Mouse (Mus musculus): ENCODE data around the gene Inf2.
A peak's percentile ranks its signal among the peaks of the same experiment; 100 is the strongest.

The Inf2 gene

GRCm38 (mm10) chr12:112596891-112597500 is 8.4 kb downstream of the Inf2 start:
- DNase-seq, result no peak

DNA sequence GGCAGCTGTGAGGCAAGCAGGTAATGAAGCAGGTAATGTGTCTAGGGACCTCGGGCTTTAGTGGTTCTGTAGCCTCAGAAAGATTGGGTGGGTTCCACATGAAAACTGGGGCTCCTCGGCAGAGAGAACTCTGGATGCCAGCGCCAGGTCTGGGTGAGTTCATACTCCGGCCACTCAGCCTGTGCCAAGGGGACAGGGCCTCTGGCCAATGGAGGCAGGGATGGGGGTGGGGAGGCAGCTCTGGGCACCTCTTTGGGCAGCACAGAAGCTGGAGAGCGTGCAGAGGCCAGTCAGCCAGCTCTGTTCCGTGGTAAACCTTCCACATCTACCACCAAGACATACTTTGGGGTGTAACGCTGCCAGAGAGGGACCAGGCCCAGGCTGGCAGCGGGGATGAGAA is 9.0 kb downstream of the Inf2 start:
- no peak for DNase-seq

DNA sequence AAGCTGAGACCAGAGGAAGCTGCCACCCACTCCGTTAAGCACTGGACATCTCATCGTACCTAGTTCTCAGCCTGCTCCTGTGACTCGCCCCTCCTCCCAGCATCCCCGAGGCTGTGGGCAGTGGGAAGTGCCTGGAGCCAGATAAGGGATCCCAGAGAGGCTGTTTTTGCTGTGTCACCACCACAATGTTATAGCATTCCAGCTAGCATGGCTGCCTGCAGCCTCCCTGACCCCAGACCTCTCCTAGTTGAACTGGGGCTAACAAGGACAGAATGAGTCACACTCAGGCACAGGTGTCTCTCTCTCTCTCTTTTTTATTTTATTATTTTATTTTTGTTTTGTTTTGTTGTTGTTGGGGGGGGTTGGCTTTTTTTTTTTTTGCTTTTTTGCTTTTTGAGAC is 10.6 kb downstream of the Inf2 start:
- no peak for DNase-seq

GRCm38 (mm10) chr12:112599942-112600611 is 11.5 kb downstream of the Inf2 start:
- DNase-seq, result no peak

DNA sequence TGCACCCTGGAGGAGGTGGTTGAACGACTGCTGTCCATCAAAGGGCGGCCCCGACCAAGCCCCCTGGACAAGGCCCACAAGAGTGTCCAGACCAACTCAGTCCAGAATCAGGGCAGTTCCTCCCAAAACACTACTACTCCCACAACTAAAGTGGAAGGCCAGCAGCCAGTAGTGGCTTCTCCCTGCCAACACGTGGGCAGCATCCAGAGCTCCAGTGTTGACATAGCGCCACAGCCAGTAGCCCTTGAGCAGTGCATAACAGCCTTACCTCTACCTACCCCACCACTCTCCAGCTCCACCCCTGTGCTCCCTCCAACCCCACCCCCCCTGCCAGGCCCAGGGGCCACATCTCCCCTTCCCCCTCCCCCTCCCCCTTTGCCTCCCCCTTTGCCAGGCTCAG is 15.4 kb downstream of the Inf2 start:
- DNase-seq, result no peak

DNA sequence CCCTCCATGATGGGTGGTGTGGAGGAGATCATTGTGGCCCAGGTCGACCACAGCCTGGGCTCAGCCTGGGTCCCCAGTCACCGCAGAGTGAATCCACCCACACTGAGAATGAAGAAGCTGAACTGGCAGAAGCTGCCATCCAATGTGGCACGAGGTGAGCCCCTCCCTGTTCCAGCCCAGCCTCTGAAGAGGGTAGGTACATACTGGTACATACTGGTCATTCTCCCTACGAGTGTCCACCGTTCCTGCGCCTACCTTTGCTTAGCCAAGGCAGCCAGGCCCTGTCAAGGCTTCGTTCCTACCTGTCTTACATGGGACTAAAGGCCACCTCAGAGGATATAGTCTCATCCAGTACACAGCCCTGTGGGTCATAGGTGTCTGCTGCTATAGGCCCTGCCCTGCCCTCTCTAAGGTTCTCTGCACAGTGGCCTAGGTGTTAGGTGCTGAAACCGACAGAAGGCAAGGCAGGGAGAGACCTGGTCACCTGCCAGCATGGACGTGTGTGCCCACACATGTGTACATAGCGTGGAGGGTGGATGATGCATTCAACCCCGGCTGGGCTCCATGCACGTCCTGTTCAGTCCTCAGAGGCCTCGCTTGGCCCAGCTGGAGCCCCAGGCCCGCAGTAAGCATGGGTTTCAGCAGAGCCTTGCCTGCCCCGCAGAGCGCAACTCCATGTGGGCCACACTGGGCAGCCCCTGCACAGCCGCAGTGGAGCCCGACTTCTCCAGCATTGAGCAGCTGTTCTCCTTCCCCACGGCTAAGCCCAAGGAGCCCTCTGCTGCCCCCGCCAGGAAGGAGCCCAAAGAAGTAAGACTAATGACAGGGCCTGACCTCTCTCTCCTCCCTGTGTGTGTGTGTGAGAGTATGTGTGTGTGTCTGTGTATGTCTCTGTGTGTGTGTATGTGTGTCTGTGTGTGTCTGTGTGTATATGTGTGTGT is 16.4 kb downstream of the Inf2 start:
- peak in 1 of 2 experiments; percentile 67 for DNase-seq

- peak; percentile 56 to 88 for DNase-seq
Measured at GRCm38 (mm10) chr12:112605766-112606165, 17.2 kb downstream of the Inf2 start.

GRCm38 (mm10) chr12:112606998-112607397 is 18.4 kb downstream of the Inf2 start:
- no peak for DNase-seq

DNA sequence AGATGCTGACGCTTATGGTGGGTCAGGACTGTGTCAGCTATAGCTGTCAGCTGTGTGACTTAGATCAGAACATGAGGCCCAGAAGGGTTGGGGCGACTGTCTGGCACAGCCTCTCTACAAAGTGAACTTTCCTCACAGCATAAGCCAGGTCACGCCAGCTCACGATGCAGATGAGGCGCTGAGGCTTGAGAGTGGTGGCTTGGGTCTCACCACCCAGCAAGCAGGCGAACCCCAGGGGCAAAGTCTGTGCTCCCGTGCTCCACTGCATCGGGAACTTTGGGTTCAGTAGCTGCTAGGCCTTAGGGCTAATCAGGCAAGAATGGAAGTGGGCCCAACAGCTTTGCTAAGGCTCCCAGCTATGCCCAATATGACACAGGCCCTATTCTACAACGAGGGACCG is 20.4 kb downstream of the Inf2 start:
- DNase-seq, result peak in 1 of 2 experiments; percentile 56

GRCm38 (mm10) chr12:112616668-112617067 is 28.1 kb downstream of the Inf2 start:
- no peak for DNase-seq

- DNase-seq, result no peak
Measured at GRCm38 (mm10) chr12:112617184-112617583, 28.6 kb downstream of the Inf2 start.

DNA sequence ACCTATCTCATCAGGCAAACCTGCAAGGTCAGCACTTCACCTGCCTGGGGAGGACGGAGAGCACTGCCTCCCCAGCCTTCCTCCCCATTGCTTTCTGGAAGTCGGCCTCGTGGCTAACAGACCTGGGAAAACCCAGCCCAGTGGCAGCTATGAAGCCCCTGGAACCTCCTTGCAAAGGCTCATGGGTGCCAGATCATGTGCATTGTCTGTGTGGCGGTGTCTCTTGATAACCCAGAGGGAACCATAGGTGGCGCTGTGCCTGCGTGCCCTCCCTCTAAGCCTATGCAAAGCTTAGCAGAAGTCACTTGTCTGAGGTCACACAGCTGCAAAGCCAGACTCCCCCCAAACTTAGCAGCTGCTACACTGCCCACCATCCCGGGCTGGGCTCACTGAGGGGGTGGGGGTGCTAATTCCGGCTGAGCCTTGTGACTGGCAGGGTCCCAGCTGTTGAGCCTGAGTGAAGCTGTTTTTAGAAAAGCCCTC is 29.4 kb downstream of the Inf2 start:
- peak; percentile 63 to 77 for DNase-seq

DNA sequence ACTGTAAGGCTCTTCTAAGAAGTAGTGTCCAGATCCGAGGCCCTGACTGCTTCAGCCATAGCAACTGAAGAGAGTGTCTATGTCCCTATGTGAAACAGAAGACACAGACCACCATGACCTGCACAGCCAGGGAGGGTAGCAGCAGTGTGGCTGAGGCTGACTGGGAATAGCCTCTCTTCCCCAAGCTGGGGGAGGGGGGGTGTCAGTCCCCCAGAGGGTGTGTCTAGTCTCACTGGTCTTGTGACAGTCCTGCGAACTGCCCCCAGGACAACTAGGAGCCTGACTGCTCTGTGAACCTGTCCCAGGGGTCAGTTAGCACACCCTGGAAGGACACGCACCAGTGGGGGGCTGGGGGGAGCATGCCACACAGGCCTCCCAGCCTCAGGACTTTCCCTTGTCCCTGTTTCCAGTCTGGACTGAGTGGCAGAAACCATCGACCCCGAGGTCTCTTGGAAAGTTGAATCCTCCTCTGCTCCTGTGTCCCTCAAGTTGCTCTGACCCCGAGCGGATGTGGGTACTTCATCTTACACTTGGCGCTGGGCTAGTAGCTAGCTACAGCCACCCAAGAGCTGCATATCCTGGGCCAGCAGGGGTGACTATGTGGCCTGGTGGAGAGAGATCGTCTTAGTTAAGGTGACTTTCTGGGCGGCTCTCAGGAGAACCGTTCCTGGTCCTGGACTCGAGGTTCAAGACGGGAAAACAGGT is 30.5 kb downstream of the Inf2 start:
- peak; percentile 46 to 47 for DNase-seq

DNA sequence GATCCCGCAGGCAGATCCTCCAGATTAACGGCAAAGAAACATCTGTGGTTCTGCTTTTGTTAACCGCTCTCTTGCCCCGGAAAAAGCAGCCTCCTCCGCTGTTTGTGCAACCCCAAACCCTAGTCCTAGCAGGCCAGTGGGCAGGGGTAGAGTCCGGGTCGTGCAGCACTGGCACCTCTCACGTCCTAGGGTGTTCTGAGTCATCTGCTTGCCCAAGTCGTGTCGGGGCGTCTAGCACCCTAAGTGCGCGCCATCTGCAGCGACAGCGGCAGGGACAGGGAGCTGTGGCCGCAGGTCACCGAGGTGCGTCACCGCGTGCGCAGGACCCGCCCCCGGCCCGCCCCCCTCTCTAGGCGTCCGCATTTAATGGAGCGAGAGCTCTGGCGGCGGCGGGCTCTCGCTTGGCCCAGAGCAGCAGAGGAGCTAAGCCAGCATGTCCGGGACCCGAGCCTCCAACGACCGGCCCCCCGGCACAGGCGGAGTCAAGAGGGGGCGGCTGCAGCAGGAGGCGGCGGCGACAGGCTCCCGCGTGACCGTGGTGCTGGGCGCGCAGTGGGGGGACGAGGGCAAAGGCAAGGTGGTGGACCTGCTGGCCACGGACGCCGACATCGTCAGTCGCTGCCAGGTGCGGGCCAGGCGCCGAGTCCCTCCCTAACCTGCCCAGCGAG is 31.2 kb downstream of the Inf2 start, which contains the start of gene Adssl1:
Adssl1 (plus strand) TSS at position 360 of the 668 bp plus-strand sequence.
- peak; percentile 45 to 76 for DNase-seq

- no peak for DNase-seq
Measured at GRCm38 (mm10) chr12:112620354-112621061, 31.9 kb downstream of the Inf2 start.

- DNase-seq, result no peak
Measured at GRCm38 (mm10) chr12:112621900-112622299, 33.3 kb downstream of the Inf2 start.

DNA sequence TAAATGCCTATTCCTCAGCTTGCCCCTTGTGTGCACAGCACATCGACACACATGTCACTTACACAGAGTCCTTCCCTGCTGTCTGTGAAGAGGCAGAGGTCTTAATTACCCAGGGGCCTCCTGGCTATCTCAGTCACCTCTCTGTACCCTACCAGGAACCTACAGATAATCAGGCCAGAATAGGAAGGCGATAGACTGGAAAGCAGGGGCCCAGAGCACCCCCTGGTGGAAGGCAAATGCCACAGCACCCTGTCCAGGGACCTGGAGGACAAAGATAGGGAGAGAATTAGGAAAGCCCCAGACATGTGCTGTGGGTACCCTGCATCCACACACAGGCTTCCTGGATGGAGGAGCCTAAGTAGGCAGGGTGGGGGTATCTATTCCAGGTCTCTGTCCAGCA is 35.2 kb downstream of the Inf2 start:
- DNase-seq, result peak; percentile 30 to 79

GRCm38 (mm10) chr12:112625700-112626099 is 37.1 kb downstream of the Inf2 start:
- no peak for DNase-seq

GRCm38 (mm10) chr12:112626455-112626854 is 37.9 kb downstream of the Inf2 start:
- DNase-seq, result no peak

- DNase-seq, result no peak
Measured at GRCm38 (mm10) chr12:112627097-112627881, 38.7 kb downstream of the Inf2 start.

GRCm38 (mm10) chr12:112628197-112628596 is 39.6 kb downstream of the Inf2 start:
- DNase-seq, result no peak
